Mouse (Mus musculus) adrenal gland (tissue): ENCODE data around the gene Zmynd19.
"Not testable (repeated sequence)": the region's sequence is repeated elsewhere in the genome, so short reads cannot be mapped to it uniquely, and the experiment has no call there.

Experiments used
- intact Hi-C: fragments of 180-260 bp; cut with DNase I; formaldehyde crosslinking; loops from one replicate; pipeline ENCODE4 v1.15.1; 2025

Gene Zmynd19

GRCm38 (mm10) chr2:24935057-24935796 is 14.4 kb upstream of the Zmynd19 start, which contains the start of gene Arrdc1:
Arrdc1 (minus strand) TSS chr2:24935252.
- intact Hi-C loops, result no loop called here

- intact Hi-C loops, result no loop called here
Observed at GRCm38 (mm10) chr2:24942092-24942491, 7.5 kb upstream of the Zmynd19 start.

GRCm38 (mm10) chr2:24944304-24944703 is 5.3 kb upstream of the Zmynd19 start:
- intact Hi-C loops, result not testable (repeated sequence)

GRCm38 (mm10) chr2:24950189-24950535 is 570 bp downstream of the Zmynd19 start:
- intact Hi-C loops, result no loop called here

- intact Hi-C loops, result no loop called here
Observed at GRCm38 (mm10) chr2:24952537-24953055, 3.0 kb downstream of the Zmynd19 start.

- intact Hi-C loops, result loop anchor here (5.0 kb wide), 1 partner anchor 36 kb away; no protein-coding TSS in a partner anchor
Observed at GRCm38 (mm10) chr2:24960910-24961309, 11.3 kb downstream of the Zmynd19 start.

GRCm38 (mm10) chr2:24962304-24963000 is 12.9 kb downstream of the Zmynd19 start, which contains the start of gene Dph7:
Dph7 (plus strand) TSS chr2:24962400.
- intact Hi-C loops, result loop anchor here (5.0 kb wide), 1 partner anchor 35 kb away; no protein-coding TSS in a partner anchor

GRCm38 (mm10) chr2:24970386-24970785 is 20.8 kb downstream of the Zmynd19 start:
- intact Hi-C loops, result no loop called here

GRCm38 (mm10) chr2:24974452-24974851 is 24.9 kb downstream of the Zmynd19 start:
- intact Hi-C loops, result not testable (repeated sequence)

GRCm38 (mm10) chr2:24974906-24975703 is 25.5 kb downstream of the Zmynd19 start, which contains the start of gene Mrpl41:
Mrpl41 (minus strand) TSS chr2:24975098.
- intact Hi-C loops, result no loop called here

GRCm38 (mm10) chr2:24975704-24976297 is 26.2 kb downstream of the Zmynd19 start, which contains the start of gene Pnpla7:
Pnpla7 (plus strand) TSS chr2:24976033.
- intact Hi-C loops, result no loop called here

GRCm38 (mm10) chr2:24976960-24977359 is 27.4 kb downstream of the Zmynd19 start:
- intact Hi-C loops, result no loop called here

- intact Hi-C loops, result no loop called here
Observed at GRCm38 (mm10) chr2:24987762-24988161, 38.2 kb downstream of the Zmynd19 start.

- intact Hi-C loops, result loop anchor here (5.0 kb wide), 1 partner anchor 33 kb away; the partner anchor contains the start of gene Dph7
Observed at GRCm38 (mm10) chr2:24995332-24995731, 45.7 kb downstream of the Zmynd19 start.

GRCm38 (mm10) chr2:24996471-24996870 is 46.9 kb downstream of the Zmynd19 start:
- intact Hi-C loops, result loop anchor here (5.0 kb wide), 1 partner anchor 34 kb away; the partner anchor contains the start of gene Dph7

- intact Hi-C loops, result no loop called here
Observed at GRCm38 (mm10) chr2:25000544-25001235, 51.1 kb downstream of the Zmynd19 start.

- intact Hi-C loops, result no loop called here
Observed at GRCm38 (mm10) chr2:25003946-25004786, 54.6 kb downstream of the Zmynd19 start.

GRCm38 (mm10) chr2:25006767-25007166 is 57.2 kb downstream of the Zmynd19 start:
- intact Hi-C loops, result no loop called here

- intact Hi-C loops, result no loop called here
Observed at GRCm38 (mm10) chr2:25008250-25008649, 58.7 kb downstream of the Zmynd19 start.
